Mouse (Mus musculus): ENCODE measurements at regions not wholly inside any gene's neighbourhood (a gene's known extent, or its start where the extent isn't known, plus 50 kb on each side); places are given as distances from the start of the nearest gene placed in this dataset.
A peak's percentile ranks its signal among the peaks of the same experiment; 100 is the strongest.

GRCm38 (mm10) chr5:85285856-85286255 lies 779.5 kb downstream of the Cenpc1 start:
- no peaks in the 10 kb centered on the region for H3K36me3 ChIP-seq (ENCODE audit: insufficient read depth, low read length)
- H3K4me1 ChIP-seq (ENCODE audit: insufficient read depth, low read length), result no peaks in the 10 kb centered on the region
- no peak overlapping the region for H3K9ac ChIP-seq (replicated peaks; ENCODE audit: low read length)
- H3K27ac ChIP-seq, result no peak overlapping the region
- TF ChIP-seq CTCF (IDR thresholded peaks at IDR 0.05; ENCODE audit: low read depth), result no peak
- H3K27me3 ChIP-seq (ENCODE audit: insufficient read depth, low read length), result no peaks in the 10 kb centered on the region
- H3K4me3 ChIP-seq (ENCODE audit: low read length), result no peak overlapping the region
- no peaks in the 10 kb centered on the region for H3K9me3 ChIP-seq (ENCODE audit: low read length)
- no peak overlapping the region for H3K4me2 ChIP-seq (ENCODE audit: low read depth, low read length)
- WGBS, result 83% methylated on average over 3 of the region's 3 CpGs
- ATAC-seq (no peak), DNase-seq (ENCODE audit: low spot score) (no peak)

- no peaks in the 10 kb centered on the region for H3K9me3 ChIP-seq (ENCODE audit: low read length)
- H3K27me3 ChIP-seq (ENCODE audit: insufficient read depth, low read length), result no peaks in the 10 kb centered on the region
- ATAC-seq (no peak), DNase-seq (ENCODE audit: low spot score) (peak; percentile 4)
- H3K4me2 ChIP-seq (ENCODE audit: low read depth, low read length), result no peak overlapping the region
- no peak for TF ChIP-seq CTCF (IDR thresholded peaks at IDR 0.05; ENCODE audit: low read depth)
- H3K36me3 ChIP-seq (ENCODE audit: insufficient read depth, low read length), result no peaks in the 10 kb centered on the region
- H3K27ac ChIP-seq, result no peak overlapping the region
- no peaks in the 10 kb centered on the region for H3K4me1 ChIP-seq (ENCODE audit: insufficient read depth, low read length)
- H3K4me3 ChIP-seq (ENCODE audit: low read length), result no peak overlapping the region
- WGBS, result 53% methylated on average over 4 of the region's 4 CpGs
- H3K9ac ChIP-seq (replicated peaks; ENCODE audit: low read length), result no peak overlapping the region
Observed at GRCm38 (mm10) chr5:85248453-85248852, 816.9 kb downstream of the Cenpc1 start.

GRCm38 (mm10) chr5:85240380-85240779 lies 823.2 kb upstream of the Epha5 start:
- H3K36me3 ChIP-seq (ENCODE audit: insufficient read depth, low read length), result no peaks in the 10 kb centered on the region
- no peak for TF ChIP-seq CTCF (IDR thresholded peaks at IDR 0.05; ENCODE audit: low read depth)
- H3K4me2 ChIP-seq (ENCODE audit: low read depth, low read length), result no peak overlapping the region
- H3K4me3 ChIP-seq (ENCODE audit: low read length), result no peak overlapping the region
- ATAC-seq (no peak), DNase-seq (ENCODE audit: low spot score) (no peak)
- H3K4me1 ChIP-seq (ENCODE audit: insufficient read depth, low read length), result no peaks in the 10 kb centered on the region
- H3K27me3 ChIP-seq (ENCODE audit: insufficient read depth, low read length), result no peaks in the 10 kb centered on the region
- H3K9ac ChIP-seq (replicated peaks; ENCODE audit: low read length), result no peak overlapping the region
- H3K27ac ChIP-seq, result no peak overlapping the region
- no peaks in the 10 kb centered on the region for H3K9me3 ChIP-seq (ENCODE audit: low read length)

GRCm38 (mm10) chr5:85239509-85240031 lies 822.4 kb upstream of the Epha5 start:
- Histone ChIP-seq H3K4me3 (ENCODE audit: low read length) (no peak overlapping the region), H3K4me2 (ENCODE audit: low read depth, low read length) (no peak overlapping the region), H3K27me3 (ENCODE audit: insufficient read depth, low read length) (no peaks in the 10 kb centered on the region), H3K9me3 (ENCODE audit: low read length) (no peaks in the 10 kb centered on the region), H3K27ac (no peak overlapping the region), H3K4me1 (ENCODE audit: insufficient read depth, low read length) (no peaks in the 10 kb centered on the region), H3K9ac (replicated peaks; ENCODE audit: low read length) (no peak overlapping the region), H3K36me3 (ENCODE audit: insufficient read depth, low read length) (no peaks in the 10 kb centered on the region)
- TF ChIP-seq CTCF (IDR thresholded peaks at IDR 0.05; ENCODE audit: low read depth), result no peak
- ATAC-seq (peak; percentile 98), DNase-seq (ENCODE audit: low spot score) (peak; percentile 78)
- 31% methylated on average over 3 of the region's 3 CpGs for WGBS
